ENCODE assay signal across 8 mouse cellular contexts in the genomic region with DNA sequence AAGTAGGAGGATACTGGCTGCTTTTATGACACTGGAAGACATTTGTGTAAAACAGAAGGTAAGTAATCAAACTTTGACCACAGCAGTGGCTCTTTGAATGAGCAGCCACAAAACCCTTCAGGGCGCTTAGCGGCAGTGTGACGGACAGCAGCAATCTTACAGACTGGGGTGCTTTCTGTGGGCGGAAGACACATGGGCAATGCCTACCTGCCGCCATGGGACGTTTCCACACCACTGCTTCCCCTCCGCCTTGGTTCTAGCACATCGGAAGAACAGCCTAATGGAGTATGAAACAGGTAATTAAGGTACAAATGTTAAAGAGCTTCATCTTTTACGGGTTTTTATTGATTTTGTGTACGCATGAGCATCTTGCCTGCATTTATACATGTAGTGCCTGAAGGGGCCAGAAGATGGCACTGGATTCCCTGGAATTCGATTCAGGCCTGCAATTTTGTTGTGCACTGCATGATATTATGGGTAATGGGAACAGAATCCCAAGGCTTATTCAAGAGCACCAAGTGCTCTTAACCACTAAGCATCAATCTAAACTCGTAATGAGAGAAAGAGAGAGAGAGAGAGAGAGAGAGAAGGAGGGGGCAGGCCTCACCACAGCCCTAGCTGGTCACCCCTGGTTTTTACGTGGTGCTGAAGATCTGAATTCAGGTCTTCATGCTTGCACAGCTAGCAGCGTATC. TPM values are rescaled to one million over a fixed set of nuclear protein-coding genes. Genes with fewer than 3 reads are reported as not detected.
DNase-seq lines count a peak whose midpoint lies in the region; ATAC-seq and TF ChIP-seq lines count a peak whose summit lies in the region.

No protein-coding gene starts in this region.

- H3K9me3 ChIP-seq in forebrain, postnatal 0 days (ENCODE audit: low read length): no peaks in the 10 kb centered on the region
- H3K9me3 ChIP-seq in midbrain, embryonic 16.5 days (replicated peaks; ENCODE audit: control insufficient read depth, low read length, poor library complexity, severe bottlenecking): no peaks in the 10 kb centered on the region

- H3K27ac ChIP-seq in forebrain, postnatal 0 days (ENCODE audit: low read depth, low read length): no peak overlapping the region
- H3K27ac ChIP-seq in midbrain, embryonic 16.5 days (ENCODE audit: low read length): no peak overlapping the region

- no peaks in the 10 kb centered on the region for H3K36me3 ChIP-seq in forebrain, postnatal 0 days (ENCODE audit: insufficient read depth)
- H3K36me3 ChIP-seq in midbrain, embryonic 16.5 days (ENCODE audit: control insufficient read depth, insufficient read depth, low read length): no peaks in the 10 kb centered on the region

- H3K4me2 ChIP-seq in forebrain, postnatal 0 days (ENCODE audit: low read depth): no peak overlapping the region
- no peak overlapping the region for H3K4me2 ChIP-seq in midbrain, embryonic 16.5 days (ENCODE audit: low read length)

- ATAC-seq in forebrain, postnatal 0 days: peak; percentile 71
- ATAC-seq in midbrain, embryonic 16.5 days: peak; percentile 59

- 74% methylated on average over 14 of the region's 14 CpGs for WGBS in forebrain, postnatal 0 days
- 84% methylated on average over 14 of the region's 14 CpGs for WGBS in midbrain, embryonic 16.5 days

- 0 out of 2 replicates have a peak, but pooled peaks cover 2% of the 10 kb centered on the region for H3K4me1 ChIP-seq in forebrain, postnatal 0 days (ENCODE audit: insufficient read depth)
- H3K4me1 ChIP-seq in midbrain, embryonic 16.5 days (ENCODE audit: control insufficient read depth, insufficient read depth, low read length): no peaks in the 10 kb centered on the region

- peak; percentile 23 for DNase-seq in gastrocnemius, adult 18-20 months (ENCODE audit: low spot score)
- no peak for DNase-seq in gastrocnemius, adult 8-10 months (ENCODE audit: low spot score in 2 of 2)
- peak; percentile 48 for DNase-seq in 416B (ENCODE audit: low read depth)
- peak; percentile 57 for DNase-seq in adrenal gland, postnatal 10 days
- peak; percentile 86 for DNase-seq in forebrain, postnatal 0 days
- DNase-seq in layer of hippocampus, adult 9-11 months: peak; percentile 24
- DNase-seq in thymus, postnatal 4 days: peak; percentile 66

- peak; percentile 83 for TF ChIP-seq CTCF in forebrain, postnatal 0 days (IDR thresholded peaks at IDR 0.05; ENCODE audit: low read depth)

- no peak overlapping the region for H3K9ac ChIP-seq in forebrain, postnatal 0 days
- H3K9ac ChIP-seq in midbrain, embryonic 16.5 days (ENCODE audit: low read depth, low read length): no peak overlapping the region

- no peaks in the 10 kb centered on the region for H3K27me3 ChIP-seq in forebrain, postnatal 0 days (ENCODE audit: insufficient read depth, low read length)
- H3K27me3 ChIP-seq in midbrain, embryonic 16.5 days (ENCODE audit: control insufficient read depth, insufficient read depth, low read depth, low read length): no peaks in the 10 kb centered on the region

- H3K4me3 ChIP-seq in forebrain, postnatal 0 days (ENCODE audit: low read depth, low read length): no peak overlapping the region
- H3K4me3 ChIP-seq in midbrain, embryonic 16.5 days (ENCODE audit: low read depth, low read length): no peak overlapping the region

RNA-seq across cellular contexts. Expression of a gene that starts 5.5 kb away (rescaled TPM):
- total RNA-seq in gastrocnemius, adult 18-20 months (2021): 1 to 10 TPM; 2.8 to 3.2 TPM
- 1 to 10 TPM; 2.9 to 4.4 (median 3.3) TPM for total RNA-seq in gastrocnemius, adult 8-10 months (2022)
- 10 to 100 TPM in 1 of 2 experiments, 1 to 10 TPM in 1; 8.0 to 11.9 TPM for total RNA-seq in adrenal gland, postnatal 10 days (2021)
- total RNA-seq in forebrain, postnatal 0 days (2014; rRNA removed): 2.3 and 2.8 TPM in 2 replicates
- polyA plus RNA-seq in forebrain, postnatal 0 days (2015; fragmentation: Nextera tagmentation; extraction: Ambion mirVana): 1.1 and 2.0 TPM in 2 replicates
- 2.7 and 3.1 TPM in 2 replicates for polyA plus RNA-seq in midbrain, embryonic 16.5 days (2015; fragmentation: Nextera tagmentation; extraction: Ambion mirVana)

RNA-seq across cellular contexts. Expression of a gene that starts 42.0 kb away (rescaled TPM):
- total RNA-seq in gastrocnemius, adult 18-20 months (2021): 1 to 10 TPM; 4.9 to 6.8 TPM
- total RNA-seq in gastrocnemius, adult 8-10 months (2022): 1 to 10 TPM; 4.5 to 6.4 (median 5.7) TPM
- total RNA-seq in adrenal gland, postnatal 10 days (2021): 1 to 10 TPM; 3.9 to 5.3 TPM
- total RNA-seq in forebrain, postnatal 0 days (2014; rRNA removed): 9.6 and 12.0 TPM in 2 replicates
- 4.3 and 5.3 TPM in 2 replicates for polyA plus RNA-seq in forebrain, postnatal 0 days (2015; fragmentation: Nextera tagmentation; extraction: Ambion mirVana)
- polyA plus RNA-seq in midbrain, embryonic 16.5 days (2015; fragmentation: Nextera tagmentation; extraction: Ambion mirVana): 7.9 and 8.6 TPM in 2 replicates

Comparison
In these comparisons a context has a peak if more than half of its experiments do, and no peak if none do; other contexts are left out.
1. DNase-seq: peak in gastrocnemius, adult 18-20 months (single experiment), 416B (single experiment), adrenal gland, postnatal 10 days (single experiment), forebrain, postnatal 0 days (single experiment), layer of hippocampus, adult 9-11 months (single experiment) and thymus, postnatal 4 days (single experiment); none in gastrocnemius, adult 8-10 months (0 of 2).